Mouse (Mus musculus): ENCODE measurements around the gene Grhl3. TPM values are rescaled to one million over a fixed set of nuclear protein-coding genes. Genes with fewer than 3 reads are reported as not detected.

Grhl3 gene
- total RNA-seq, 4 experiments from 2014 or later, result not detected

- DNase-seq (ENCODE audit: low spot score), result peak; percentile 91
Measured at GRCm38 (mm10) chr4:135494521-135495396, 78.7 kb downstream of the Grhl3 start, which contains the start of the genes Stpg1 and Nipal3. Gene Stpg1, plus strand, starts transcription at chr4:135494790. Gene Nipal3, minus strand, starts transcription at chr4:135495038.

GRCm38 (mm10) chr4:135493691-135494520 lies 79.5 kb downstream of the Grhl3 start:
- DNase-seq (ENCODE audit: low spot score), result peak; percentile 21

GRCm38 (mm10) chr4:135493271-135493670 lies 80.2 kb downstream of the Grhl3 start:
- DNase-seq (ENCODE audit: low spot score), result no peak

Small RNA genes within 50 kb of the gene (microRNA-seq; reads per million reads assigned to microRNA genes)
- gene Gm25317, result not detected

Other genes with a start within 250 kb of the Grhl3 start
- 10 to 100 TPM; 47.4 to 70.9 (median 55.8) TPM for gene Srrm1, start 220.3 kb downstream of the Grhl3 start, total RNA-seq (2022)
- gene Ncmap, start 175.4 kb downstream of the Grhl3 start, total RNA-seq (2022), result not detected
- 10 to 100 TPM in 1 of 4 experiments, 1 to 10 TPM in 3; 9.4 to 12.9 (median 9.6) TPM for gene Rcan3, start 139.8 kb downstream of the Grhl3 start, total RNA-seq (2022)
- under 1 TPM in 2 of 4 experiments, not detected in 2; 0.22 to 0.44 TPM for gene Stpg1, start 78.8 kb downstream of the Grhl3 start, total RNA-seq (2022)
- 10 to 100 TPM; 42.2 to 55.4 (median 44.1) TPM for gene Nipal3, start 78.6 kb downstream of the Grhl3 start, total RNA-seq (2022)
- gene Ifnlr1, start 112.7 kb upstream of the Grhl3 start, total RNA-seq (2022), result 1 to 10 TPM; 2.0 to 3.3 (median 2.6) TPM
- under 1 TPM; 0.35 to 0.59 (median 0.39) TPM for gene Il22ra1, start 154.5 kb upstream of the Grhl3 start, total RNA-seq (2022)
- 1 to 10 TPM in 3 of 4 experiments, under 1 TPM in 1; 0.84 to 2.7 (median 1.6) TPM for gene Myom3, start 186.1 kb upstream of the Grhl3 start, total RNA-seq (2022)

Measured in heart, adult 8-10 months (tissue).